Mouse (Mus musculus): ENCODE data around the gene Pts. TPM values are rescaled to one million over a fixed set of nuclear protein-coding genes. Genes with fewer than 3 reads are reported as not detected.
A peak's percentile ranks its signal among the peaks of the same experiment; 100 is the strongest.

The Pts gene
- polyA plus RNA-seq, 1 experiment from 2014 or later = 91.6 TPM

GRCm38 (mm10) chr9:50536603-50537135, 8.1 kb upstream of the Pts start:
- no peaks in the 10 kb centered on the region for H3K4me1 ChIP-seq (ENCODE audit: control insufficient read depth, insufficient read depth, low read length)
- H3K27ac ChIP-seq (ENCODE audit: low read length) = no peak overlapping the region
- no peak overlapping the region for H3K4me2 ChIP-seq (ENCODE audit: low read depth, low read length)
- no peaks in the 10 kb centered on the region for H3K36me3 ChIP-seq (ENCODE audit: control insufficient read depth, insufficient read depth)
- no peaks in the 10 kb centered on the region for H3K9me3 ChIP-seq (replicated peaks; ENCODE audit: control insufficient read depth, low read length)
- 56% methylated on average over 7 of the region's 7 CpGs for WGBS
- no peak for ATAC-seq (replicated peaks; ENCODE audit: extremely low read depth, insufficient read depth, low FRiP score)
- no peak overlapping the region for H3K4me3 ChIP-seq (ENCODE audit: low read length)
- H3K27me3 ChIP-seq (ENCODE audit: control insufficient read depth, insufficient read depth, low read length) = no peaks in the 10 kb centered on the region
- H3K9ac ChIP-seq (ENCODE audit: low read length) = no peak overlapping the region

- ATAC-seq (replicated peaks; ENCODE audit: extremely low read depth, insufficient read depth, low FRiP score) = no peak
- H3K36me3 ChIP-seq (ENCODE audit: control insufficient read depth, insufficient read depth) = no peaks in the 10 kb centered on the region
- no peak overlapping the region for H3K4me3 ChIP-seq (ENCODE audit: low read length)
- H3K27ac ChIP-seq (ENCODE audit: low read length) = no peak overlapping the region
- no peak overlapping the region for H3K9ac ChIP-seq (ENCODE audit: low read length)
- no peak overlapping the region for H3K4me2 ChIP-seq (ENCODE audit: low read depth, low read length)
- H3K27me3 ChIP-seq (ENCODE audit: control insufficient read depth, insufficient read depth, low read length) = no peaks in the 10 kb centered on the region
- no peaks in the 10 kb centered on the region for H3K9me3 ChIP-seq (replicated peaks; ENCODE audit: control insufficient read depth, low read length)
- no peaks in the 10 kb centered on the region for H3K4me1 ChIP-seq (ENCODE audit: control insufficient read depth, insufficient read depth, low read length)
- 55% methylated on average over 5 of the region's 5 CpGs for WGBS
Observed at GRCm38 (mm10) chr9:50535930-50536329, 7.4 kb upstream of the Pts start.

- Histone ChIP-seq H3K36me3 (ENCODE audit: control insufficient read depth, insufficient read depth) (no peaks in the 10 kb centered on the region), H3K4me1 (ENCODE audit: control insufficient read depth, insufficient read depth, low read length) (no peaks in the 10 kb centered on the region), H3K27ac (ENCODE audit: low read length) (no peak overlapping the region), H3K4me2 (ENCODE audit: low read depth, low read length) (no peak overlapping the region), H3K27me3 (ENCODE audit: control insufficient read depth, insufficient read depth, low read length) (no peaks in the 10 kb centered on the region), H3K4me3 (ENCODE audit: low read length) (no peak overlapping the region), H3K9me3 (replicated peaks; ENCODE audit: control insufficient read depth, low read length) (no peaks in the 10 kb centered on the region), H3K9ac (ENCODE audit: low read length) (no peak overlapping the region)
- no peak for ATAC-seq (replicated peaks; ENCODE audit: extremely low read depth, insufficient read depth, low FRiP score)
- WGBS = 58% methylated on average over 3 of the region's 3 CpGs
Observed at GRCm38 (mm10) chr9:50533791-50534190, 5.3 kb upstream of the Pts start.

GRCm38 (mm10) chr9:50533328-50533727, 4.8 kb upstream of the Pts start:
- Histone ChIP-seq H3K4me3 (ENCODE audit: low read length) (no peak overlapping the region), H3K27ac (ENCODE audit: low read length) (no peak overlapping the region), H3K4me2 (ENCODE audit: low read depth, low read length) (no peak overlapping the region), H3K36me3 (ENCODE audit: control insufficient read depth, insufficient read depth) (no peaks in the 10 kb centered on the region), H3K27me3 (ENCODE audit: control insufficient read depth, insufficient read depth, low read length) (no peaks in the 10 kb centered on the region), H3K9ac (ENCODE audit: low read length) (no peak overlapping the region), H3K9me3 (replicated peaks; ENCODE audit: control insufficient read depth, low read length) (no peaks in the 10 kb centered on the region), H3K4me1 (ENCODE audit: control insufficient read depth, insufficient read depth, low read length) (no peaks in the 10 kb centered on the region)
- ATAC-seq (replicated peaks; ENCODE audit: extremely low read depth, insufficient read depth, low FRiP score) = no peak
- 75% methylated on average over 11 of the region's 11 CpGs for WGBS

- Histone ChIP-seq H3K4me3 (ENCODE audit: low read length) (no peak overlapping the region), H3K27ac (ENCODE audit: low read length) (no peak overlapping the region), H3K9me3 (replicated peaks; ENCODE audit: control insufficient read depth, low read length) (no peaks in the 10 kb centered on the region), H3K27me3 (ENCODE audit: control insufficient read depth, insufficient read depth, low read length) (no peaks in the 10 kb centered on the region), H3K4me2 (ENCODE audit: low read depth, low read length) (no peak overlapping the region), H3K4me1 (ENCODE audit: control insufficient read depth, insufficient read depth, low read length) (peaks cover 9% of the 10 kb centered on the region), H3K9ac (ENCODE audit: low read length) (no peak overlapping the region), H3K36me3 (ENCODE audit: control insufficient read depth, insufficient read depth) (no peaks in the 10 kb centered on the region)
- WGBS = 10% methylated on average over 2 of the region's 2 CpGs
- no peak for ATAC-seq (replicated peaks; ENCODE audit: extremely low read depth, insufficient read depth, low FRiP score)
Observed at GRCm38 (mm10) chr9:50530890-50531289, 2.4 kb upstream of the Pts start.

- Histone ChIP-seq H3K4me2 (ENCODE audit: low read depth, low read length) (peak overlapping the region; percentile 79), H3K27ac (ENCODE audit: low read length) (no peak overlapping the region), H3K9me3 (replicated peaks; ENCODE audit: control insufficient read depth, low read length) (no peaks in the 10 kb centered on the region)
Observed at GRCm38 (mm10) chr9:50527860-50528259, 664 bp downstream of the Pts start.

GRCm38 (mm10) chr9:50525585-50525984, 2.9 kb downstream of the Pts start:
- WGBS = 77% methylated on average over 5 of the region's 5 CpGs

More at GRCm38 (mm10) chr9:50527860-50528259, 664 bp downstream of the Pts start:
- Histone ChIP-seq H3K4me3 (ENCODE audit: low read length) (peak overlapping the region; percentile 68), H3K4me1 (ENCODE audit: control insufficient read depth, insufficient read depth, low read length) (peaks cover 9% of the 10 kb centered on the region), H3K27me3 (ENCODE audit: control insufficient read depth, insufficient read depth, low read length) (no peaks in the 10 kb centered on the region), H3K36me3 (ENCODE audit: control insufficient read depth, insufficient read depth) (0 out of 2 replicates have a peak, but pooled peaks cover 2% of the 10 kb centered on the region), H3K9ac (ENCODE audit: low read length) (peak overlapping the region; percentile 79)
- no peak for ATAC-seq (replicated peaks; ENCODE audit: extremely low read depth, insufficient read depth, low FRiP score)
- WGBS = 36% methylated on average over 7 of the region's 7 CpGs

GRCm38 (mm10) chr9:50524936-50525335, 3.6 kb downstream of the Pts start:
- Histone ChIP-seq H3K9me3 (replicated peaks; ENCODE audit: control insufficient read depth, low read length) (no peaks in the 10 kb centered on the region), H3K27me3 (ENCODE audit: control insufficient read depth, insufficient read depth, low read length) (no peaks in the 10 kb centered on the region), H3K27ac (ENCODE audit: low read length) (no peak overlapping the region), H3K9ac (ENCODE audit: low read length) (no peak overlapping the region), H3K4me1 (ENCODE audit: control insufficient read depth, insufficient read depth, low read length) (peaks cover 9% of the 10 kb centered on the region), H3K36me3 (ENCODE audit: control insufficient read depth, insufficient read depth) (peaks cover 7% of the 10 kb centered on the region), H3K4me2 (ENCODE audit: low read depth, low read length) (no peak overlapping the region), H3K4me3 (ENCODE audit: low read length) (no peak overlapping the region)
- no peak for ATAC-seq (replicated peaks; ENCODE audit: extremely low read depth, insufficient read depth, low FRiP score)
- WGBS = 86% methylated on average over 5 of the region's 5 CpGs

More at GRCm38 (mm10) chr9:50525585-50525984, 2.9 kb downstream of the Pts start:
- H3K4me2 ChIP-seq (ENCODE audit: low read depth, low read length) = no peak overlapping the region
- no peak for ATAC-seq (replicated peaks; ENCODE audit: extremely low read depth, insufficient read depth, low FRiP score)
- no peak overlapping the region for H3K27ac ChIP-seq (ENCODE audit: low read length)
- no peaks in the 10 kb centered on the region for H3K27me3 ChIP-seq (ENCODE audit: control insufficient read depth, insufficient read depth, low read length)
- H3K36me3 ChIP-seq (ENCODE audit: control insufficient read depth, insufficient read depth) = peaks cover 7% of the 10 kb centered on the region
- no peak overlapping the region for H3K9ac ChIP-seq (ENCODE audit: low read length)
- peaks cover 9% of the 10 kb centered on the region for H3K4me1 ChIP-seq (ENCODE audit: control insufficient read depth, insufficient read depth, low read length)
- H3K4me3 ChIP-seq (ENCODE audit: low read length) = no peak overlapping the region
- H3K9me3 ChIP-seq (replicated peaks; ENCODE audit: control insufficient read depth, low read length) = no peaks in the 10 kb centered on the region

- Histone ChIP-seq H3K4me2 (ENCODE audit: low read depth, low read length) (no peak overlapping the region), H3K4me3 (ENCODE audit: low read length) (no peak overlapping the region), H3K4me1 (ENCODE audit: control insufficient read depth, insufficient read depth, low read length) (peaks cover 5% of the 10 kb centered on the region), H3K9ac (ENCODE audit: low read length) (no peak overlapping the region), H3K27ac (ENCODE audit: low read length) (no peak overlapping the region), H3K27me3 (ENCODE audit: control insufficient read depth, insufficient read depth, low read length) (no peaks in the 10 kb centered on the region), H3K9me3 (replicated peaks; ENCODE audit: control insufficient read depth, low read length) (no peaks in the 10 kb centered on the region), H3K36me3 (ENCODE audit: control insufficient read depth, insufficient read depth) (peaks cover 7% of the 10 kb centered on the region)
- no peak for ATAC-seq (replicated peaks; ENCODE audit: extremely low read depth, insufficient read depth, low FRiP score)
- 71% methylated on average over 5 of the region's 5 CpGs for WGBS
Observed at GRCm38 (mm10) chr9:50522574-50522973, 6.0 kb downstream of the Pts start.
